Mouse (Mus musculus) kidney, embryonic 15.5 days (tissue): Measurements from ENCODE around the gene Sh3d19. TPM values are rescaled to one million over a fixed set of nuclear protein-coding genes. Genes with fewer than 3 reads are reported as not detected.
"Not testable (repeated sequence)": the region's sequence is repeated elsewhere in the genome, so short reads cannot be mapped to it uniquely, and the experiment has no call there.

Experiments
- ATAC-seq: fragments of 200-750 bp; cut with Nextera tagmentation; replicated peaks from 2 replicates; pipeline ENCODE4 v1.8.0; 2017; ENCODE audit warnings: moderate TSS enrichment; ENCODE audit not compliant: low FRiP score
- H3K27ac ChIP-seq: fragments of 300-500 bp; sonication (generic); 2 replicates; pipeline ENCODE4 v1.5.1; 2015; ENCODE audit warnings: mild to moderate bottlenecking, inconsistent platforms
- H3K27me3 ChIP-seq: fragments of 300-500 bp; sonication (generic); 2 replicates; pipeline ENCODE4 v1.6.1; 2015; ENCODE audit warnings: inconsistent platforms
- H3K36me3 ChIP-seq: fragments of 300-500 bp; sonication (generic); 2 replicates; pipeline ENCODE4 v1.6.1; 2015; ENCODE audit warnings: inconsistent platforms
- H3K4me1 ChIP-seq: fragments of 300-500 bp; sonication (generic); 2 replicates; pipeline ENCODE4 v1.6.1; 2015; ENCODE audit warnings: inconsistent platforms
- H3K4me2 ChIP-seq: fragments of 300-500 bp; sonication (generic); 2 replicates; pipeline ENCODE4 v1.6.1; 2015; ENCODE audit warnings: moderate library complexity, mild to moderate bottlenecking, inconsistent platforms
- H3K4me3 ChIP-seq: fragments of 300-500 bp; sonication (generic); replicated peaks from 2 replicates; pipeline ENCODE4 v1.5.1; 2015; ENCODE audit warnings: mild to moderate bottlenecking, inconsistent platforms
- H3K9ac ChIP-seq: fragments of 300-500 bp; sonication (generic); 2 replicates; pipeline ENCODE4 v1.6.1; 2015; ENCODE audit warnings: mild to moderate bottlenecking, inconsistent platforms
- H3K9me3 ChIP-seq: fragments of 300-500 bp; sonication (generic); replicated peaks from 2 replicates; pipeline ENCODE4 v1.6.1; 2016; ENCODE audit warnings: inconsistent platforms
- WGBS: fragments of 180-500 bp; shearing (Covaris S2); methylation state at CpG from one replicate; pipeline ENCODE4 v1.1.7; 2015; ENCODE audit warnings: mixed read lengths; 5-methylcytosine and 5-hydroxymethylcytosine counted together
- polyA plus RNA-seq: library from polyadenylated mRNA; unstranded; fragments of >200 nt; fragmentation: Nextera tagmentation; extraction: Ambion mirVana; gene quantifications from 2 replicates; pipeline ENCODE4 v1.2.1, GENCODE M21; 2015

Gene Sh3d19
- polyA plus RNA-seq, 1 experiment from 2014 or later, result 32.3 TPM

GRCm38 (mm10) chr3:85952696-85953283 is 18.1 kb upstream of the Sh3d19 start:
- Histone ChIP-seq H3K27me3 (no peaks in the 10 kb centered on the region), H3K9me3 (no peaks in the 10 kb centered on the region), H3K27ac (0 out of 2 replicates have a peak overlapping the region, but pooled peaks have one; percentile 48), H3K4me2 (no peak overlapping the region), H3K9ac (no peak overlapping the region), H3K4me1 (no peaks in the 10 kb centered on the region), H3K4me3 (no peak overlapping the region), H3K36me3 (no peaks in the 10 kb centered on the region)
- no peak for ATAC-seq
- 75% methylated on average over 10 of the region's 10 CpGs for WGBS

GRCm38 (mm10) chr3:85955269-85955668 is 15.6 kb upstream of the Sh3d19 start:
- ATAC-seq, result no peak
- no peak overlapping the region for H3K4me2 ChIP-seq
- no peak overlapping the region for H3K27ac ChIP-seq
- no peaks in the 10 kb centered on the region for H3K36me3 ChIP-seq
- 92% methylated on average over 9 of the region's 9 CpGs for WGBS
- H3K27me3 ChIP-seq, result no peaks in the 10 kb centered on the region
- no peaks in the 10 kb centered on the region for H3K4me1 ChIP-seq
- H3K9ac ChIP-seq, result no peak overlapping the region
- no peak overlapping the region for H3K4me3 ChIP-seq
- no peaks in the 10 kb centered on the region for H3K9me3 ChIP-seq

- H3K27me3 ChIP-seq, result no peaks in the 10 kb centered on the region
- no peaks in the 10 kb centered on the region for H3K4me1 ChIP-seq
- no peak for ATAC-seq
Measured at GRCm38 (mm10) chr3:85955704-85956103, 15.2 kb upstream of the Sh3d19 start.

GRCm38 (mm10) chr3:85959669-85960068 is 11.2 kb upstream of the Sh3d19 start:
- H3K4me1 ChIP-seq, result peaks cover 6% of the 10 kb centered on the region; the same call in 1 of the 2 replicates
- H3K27me3 ChIP-seq, result no peaks in the 10 kb centered on the region
- 0 out of 2 replicates have a peak, but pooled peaks have one; percentile 33 for ATAC-seq
- H3K36me3 ChIP-seq, result no peaks in the 10 kb centered on the region
- H3K9me3 ChIP-seq, result peaks cover 10% of the 10 kb centered on the region; the same call in 1 of the 2 replicates
- no peak overlapping the region for H3K9ac ChIP-seq
- H3K4me3 ChIP-seq, result no peak overlapping the region
- H3K27ac ChIP-seq, result no peak overlapping the region
- H3K4me2 ChIP-seq, result no peak overlapping the region
- 74% methylated on average over 1 of the region's 1 CpGs for WGBS

More at GRCm38 (mm10) chr3:85955704-85956103, 15.2 kb upstream of the Sh3d19 start:
- H3K4me2 ChIP-seq, result no peak overlapping the region
- H3K36me3 ChIP-seq, result no peaks in the 10 kb centered on the region
- no peak overlapping the region for H3K4me3 ChIP-seq
- WGBS, result 83% methylated on average over 5 of the region's 5 CpGs
- no peak overlapping the region for H3K9ac ChIP-seq
- no peak overlapping the region for H3K27ac ChIP-seq
- H3K9me3 ChIP-seq, result no peaks in the 10 kb centered on the region

- Histone ChIP-seq H3K4me3 (no peak overlapping the region), H3K27me3 (no peaks in the 10 kb centered on the region), H3K9ac (no peak overlapping the region), H3K4me1 (peaks cover 6% of the 10 kb centered on the region; the same call in 1 of the 2 replicates), H3K9me3 (peaks cover 10% of the 10 kb centered on the region; the same call in 1 of the 2 replicates), H3K4me2 (no peak overlapping the region), H3K36me3 (no peaks in the 10 kb centered on the region), H3K27ac (0 out of 2 replicates have a peak overlapping the region, but pooled peaks have one; percentile 45)
- WGBS, result 7% methylated on average over 5 of the region's 5 CpGs
- peak; percentile 58; the same call in 1 of the 2 replicates for ATAC-seq
Measured at GRCm38 (mm10) chr3:85961134-85961533, 9.8 kb upstream of the Sh3d19 start.

GRCm38 (mm10) chr3:85965479-85965878 is 5.4 kb upstream of the Sh3d19 start:
- no peaks in the 10 kb centered on the region for H3K36me3 ChIP-seq
- WGBS, result 80% methylated on average over 4 of the region's 4 CpGs

GRCm38 (mm10) chr3:85969040-85969439 is 1.9 kb upstream of the Sh3d19 start:
- Histone ChIP-seq H3K27me3 (no peaks in the 10 kb centered on the region), H3K4me2 (no peak overlapping the region), H3K4me3 (no peak overlapping the region), H3K9me3 (no peaks in the 10 kb centered on the region), H3K9ac (no peak overlapping the region), H3K27ac (no peak overlapping the region), H3K4me1 (peaks cover 33% of the 10 kb centered on the region), H3K36me3 (no peaks in the 10 kb centered on the region)
- ATAC-seq, result no peak
- 84% methylated on average over 8 of the region's 8 CpGs for WGBS

More at GRCm38 (mm10) chr3:85965479-85965878, 5.4 kb upstream of the Sh3d19 start:
- Histone ChIP-seq H3K9me3 (peaks cover 10% of the 10 kb centered on the region; the same call in 1 of the 2 replicates), H3K4me3 (no peak overlapping the region), H3K4me2 (no peak overlapping the region), H3K9ac (no peak overlapping the region), H3K4me1 (peaks cover 15% of the 10 kb centered on the region), H3K27ac (no peak overlapping the region), H3K27me3 (no peaks in the 10 kb centered on the region)
- ATAC-seq, result no peak

GRCm38 (mm10) chr3:85971599-85971975 is 678 bp downstream of the Sh3d19 start:
- peak; percentile 68 for ATAC-seq
- peak overlapping the region; percentile 86 for H3K9ac ChIP-seq
- H3K9me3 ChIP-seq, result no peaks in the 10 kb centered on the region
- H3K4me2 ChIP-seq, result peak overlapping the region; percentile 84
- peak overlapping the region; percentile 85 for H3K4me3 ChIP-seq
- H3K4me1 ChIP-seq, result peaks cover 44% of the 10 kb centered on the region
- no peaks in the 10 kb centered on the region for H3K27me3 ChIP-seq
- 2% methylated on average over 13 of the region's 13 CpGs for WGBS
- H3K36me3 ChIP-seq, result no peaks in the 10 kb centered on the region
- H3K27ac ChIP-seq, result peak overlapping the region; percentile 93

GRCm38 (mm10) chr3:85973376-85974140 is 2.6 kb downstream of the Sh3d19 start:
- 73% methylated on average over 10 of the region's 10 CpGs for WGBS

GRCm38 (mm10) chr3:85974451-85974850 is 3.5 kb downstream of the Sh3d19 start:
- Histone ChIP-seq H3K27ac (no peak overlapping the region), H3K9ac (no peak overlapping the region), H3K36me3 (0 out of 2 replicates have a peak, but pooled peaks cover 3% of the 10 kb centered on the region), H3K27me3 (no peaks in the 10 kb centered on the region), H3K4me1 (peaks cover 47% of the 10 kb centered on the region), H3K4me2 (no peak overlapping the region), H3K9me3 (no peaks in the 10 kb centered on the region), H3K4me3 (no peak overlapping the region)
- no peak for ATAC-seq
- WGBS, result 69% methylated on average over 4 of the region's 4 CpGs

More at GRCm38 (mm10) chr3:85973376-85974140, 2.6 kb downstream of the Sh3d19 start:
- ATAC-seq, result no peak
- Histone ChIP-seq H3K4me3 (peak overlapping the region; percentile 85; the same call in 1 of the 2 replicates), H3K9me3 (no peaks in the 10 kb centered on the region), H3K27ac (peak overlapping the region; percentile 93; the same call in 1 of the 2 replicates), H3K9ac (no peak overlapping the region), H3K36me3 (0 out of 2 replicates have a peak, but pooled peaks cover 3% of the 10 kb centered on the region), H3K4me1 (peaks cover 46% of the 10 kb centered on the region), H3K4me2 (peak overlapping the region; percentile 84; the same call in 1 of the 2 replicates), H3K27me3 (no peaks in the 10 kb centered on the region)

GRCm38 (mm10) chr3:85980036-85980435 is 9.1 kb downstream of the Sh3d19 start:
- H3K27me3 ChIP-seq, result no peaks in the 10 kb centered on the region
- H3K4me3 ChIP-seq, result no peak overlapping the region

GRCm38 (mm10) chr3:85981761-85982160 is 10.9 kb downstream of the Sh3d19 start:
- H3K36me3 ChIP-seq, H3K9me3 ChIP-seq, H3K9ac ChIP-seq, H3K27me3 ChIP-seq, H3K27ac ChIP-seq, H3K4me1 ChIP-seq, H3K4me2 ChIP-seq, H3K4me3 ChIP-seq, ATAC-seq: not testable (repeated sequence)
- 69% methylated on average over 3 of the region's 3 CpGs for WGBS

More at GRCm38 (mm10) chr3:85980036-85980435, 9.1 kb downstream of the Sh3d19 start:
- Histone ChIP-seq H3K4me2 (no peak overlapping the region), H3K9ac (no peak overlapping the region), H3K4me1 (peaks cover 7% of the 10 kb centered on the region; the same call in 1 of the 2 replicates), H3K36me3 (peaks cover 10% of the 10 kb centered on the region; the same call in 1 of the 2 replicates), H3K27ac (no peak overlapping the region), H3K9me3 (no peaks in the 10 kb centered on the region)
- ATAC-seq, result no peak
- WGBS, result 83% methylated on average over 4 of the region's 4 CpGs
